ENCODE assay signal across 27 mouse cellular contexts in the genomic region with DNA sequence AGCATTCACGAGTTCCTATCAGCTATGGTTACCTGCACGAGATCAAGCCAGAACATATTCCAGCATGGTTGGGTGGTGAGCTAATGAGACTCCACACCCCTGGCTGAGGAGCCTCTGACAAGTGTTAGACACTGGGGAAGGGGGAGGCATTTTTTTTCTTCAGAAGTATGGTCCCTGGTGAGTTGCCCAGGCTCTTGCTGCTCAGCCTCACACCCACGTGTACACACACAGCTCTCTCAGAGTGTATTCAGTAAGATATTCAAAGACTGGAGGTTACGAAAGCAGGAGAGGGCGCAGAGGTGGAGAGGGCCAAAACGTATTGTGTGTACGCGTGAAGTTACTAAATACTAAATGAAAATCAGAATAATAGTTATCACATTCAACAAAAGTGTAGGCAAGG. TPM values are rescaled to one million over a fixed set of nuclear protein-coding genes. Genes with fewer than 3 reads are reported as not detected.
A peak's percentile ranks its signal among the peaks of the same experiment; 100 is the strongest.
DNase-seq lines count a peak whose midpoint lies in the region; ATAC-seq and TF ChIP-seq lines count a peak whose summit lies in the region.
"Had no signal": no experiment of that assay in that cellular context is flagged by ENCODE, and none has a peak within 500 bp of the region (broad histone marks: within the 10 kb centered on the region; RNA-seq: fewer than 3 reads in every experiment).

No protein-coding gene starts in this region.

- peaks cover 6% of the 10 kb centered on the region; the same call in 1 of the 2 replicates for H3K79me2 ChIP-seq in heart, adult 2 months (replicated peaks; ENCODE audit: control insufficient read depth, insufficient read depth, low read length)

- H3K27ac ChIP-seq in heart, adult 2 months, result peak overlapping the region; percentile 84
- H3K27ac ChIP-seq in intestine, postnatal 0 days (ENCODE audit: low read depth, low read length), result peak overlapping the region; percentile 84
- no peak overlapping the region for H3K27ac ChIP-seq in intestine, embryonic 16.5 days (ENCODE audit: low read length)
- H3K27ac ChIP-seq in lung, embryonic 16.5 days (ENCODE audit: low read length), result no peak overlapping the region
- no peak overlapping the region for H3K27ac ChIP-seq in cerebellum, adult 2 months (ENCODE audit: insufficient read depth, low read length)
- H3K27ac ChIP-seq: embryonic facial prominence, embryonic 12.5 days; hindbrain, embryonic 10.5 days; intestine, embryonic 15.5 days; limb, embryonic 12.5 days; stomach, embryonic 15.5 days had no signal

- WGBS in heart, adult 2 months, result 69% methylated on average over 8 of the region's 8 CpGs
- 66% methylated on average over 8 of the region's 8 CpGs for WGBS in intestine, postnatal 0 days
- 86% methylated on average over 8 of the region's 8 CpGs for WGBS in intestine, embryonic 16.5 days
- WGBS in lung, embryonic 16.5 days, result 72% methylated on average over 8 of the region's 8 CpGs
- WGBS in cerebellum, adult 2 months, result 89% methylated on average over 8 of the region's 8 CpGs

- H3K4me3 ChIP-seq in heart, adult 2 months, result no peak overlapping the region
- H3K4me3 ChIP-seq in intestine, postnatal 0 days (ENCODE audit: low read depth, low read length), result no peak overlapping the region
- H3K4me3 ChIP-seq in intestine, embryonic 16.5 days (ENCODE audit: low read length), result no peak overlapping the region
- H3K4me3 ChIP-seq in lung, embryonic 16.5 days (ENCODE audit: low read length), result no peak overlapping the region
- H3K4me3 ChIP-seq in cerebellum, adult 2 months (replicated peaks; ENCODE audit: insufficient read depth, low read depth, low read length), result no peak overlapping the region
- H3K4me3 ChIP-seq: embryonic facial prominence, embryonic 12.5 days; hindbrain, embryonic 10.5 days; intestine, embryonic 15.5 days; limb, embryonic 12.5 days; liver, embryonic 15.5 days; stomach, embryonic 15.5 days had no signal

- H3K4me1 ChIP-seq in heart, adult 2 months (ENCODE audit: control insufficient read depth, insufficient read depth, low read length), result peaks cover 8% of the 10 kb centered on the region
- H3K4me1 ChIP-seq in intestine, postnatal 0 days (replicated peaks; ENCODE audit: control insufficient read depth, insufficient read depth, low read length), result no peaks in the 10 kb centered on the region
- H3K4me1 ChIP-seq in intestine, embryonic 16.5 days (ENCODE audit: control insufficient read depth, insufficient read depth, low read length), result peaks cover 8% of the 10 kb centered on the region; the same call in 1 of the 2 replicates
- peaks cover 28% of the 10 kb centered on the region for H3K4me1 ChIP-seq in lung, embryonic 16.5 days (replicated peaks; ENCODE audit: control insufficient read depth, insufficient read depth, low read length)
- no peaks in the 10 kb centered on the region for H3K4me1 ChIP-seq in cerebellum, adult 2 months (ENCODE audit: control insufficient read depth, insufficient read depth, low read length)

- no peak for ATAC-seq in intestine, postnatal 0 days
- ATAC-seq in intestine, embryonic 16.5 days, result no peak
- peak; percentile 57; the same call in 1 of the 2 replicates for ATAC-seq in lung, embryonic 16.5 days (ENCODE audit: low read depth)
- ATAC-seq: forebrain, postnatal 0 days; hindbrain, embryonic 16.5 days; intestine, embryonic 15.5 days had no signal

- H3K36me3 ChIP-seq in heart, adult 2 months (ENCODE audit: control insufficient read depth, insufficient read depth, low read length), result peaks cover 30% of the 10 kb centered on the region
- H3K36me3 ChIP-seq in intestine, postnatal 0 days (ENCODE audit: control insufficient read depth, insufficient read depth), result peaks cover 24% of the 10 kb centered on the region; the same call in 1 of the 2 replicates
- H3K36me3 ChIP-seq in intestine, embryonic 16.5 days (ENCODE audit: control insufficient read depth, insufficient read depth, low read length), result peaks cover 14% of the 10 kb centered on the region
- peaks cover 17% of the 10 kb centered on the region for H3K36me3 ChIP-seq in lung, embryonic 16.5 days (ENCODE audit: control insufficient read depth, insufficient read depth, low read length)

- H3K9me3 ChIP-seq in intestine, postnatal 0 days (ENCODE audit: control insufficient read depth), result no peaks in the 10 kb centered on the region
- H3K9me3 ChIP-seq in intestine, embryonic 16.5 days (ENCODE audit: control insufficient read depth, low read length), result peaks cover 6% of the 10 kb centered on the region; the same call in 1 of the 2 replicates
- no peaks in the 10 kb centered on the region; the same call in 1 of the 2 replicates for H3K9me3 ChIP-seq in lung, embryonic 16.5 days (ENCODE audit: control insufficient read depth, low read length)
- H3K9me3 ChIP-seq: G1E; intestine, embryonic 15.5 days; liver, embryonic 15.5 days; stomach, embryonic 15.5 days had no signal

- H3K27me3 ChIP-seq in heart, adult 2 months (ENCODE audit: control insufficient read depth, insufficient read depth, low read length), result no peaks in the 10 kb centered on the region
- no peaks in the 10 kb centered on the region for H3K27me3 ChIP-seq in intestine, postnatal 0 days (replicated peaks; ENCODE audit: control insufficient read depth, insufficient read depth, low read length)
- no peaks in the 10 kb centered on the region for H3K27me3 ChIP-seq in intestine, embryonic 16.5 days (replicated peaks; ENCODE audit: control insufficient read depth, insufficient read depth, low read length)
- no peaks in the 10 kb centered on the region for H3K27me3 ChIP-seq in lung, embryonic 16.5 days (ENCODE audit: control insufficient read depth, insufficient read depth, low read depth, low read length)
- no peaks in the 10 kb centered on the region for H3K27me3 ChIP-seq in cerebellum, adult 2 months (ENCODE audit: control insufficient read depth, insufficient read depth, low read length)
- H3K27me3 ChIP-seq: CH12.LX; embryonic facial prominence, embryonic 12.5 days; intestine, embryonic 15.5 days; limb, embryonic 12.5 days; liver, embryonic 15.5 days; stomach, embryonic 15.5 days had no signal

- TF ChIP-seq EP300 in heart, adult 2 months (IDR thresholded peaks at IDR 0.05; ENCODE audit: insufficient read depth, low read depth, low read length), result no peak

- no peak for TF ChIP-seq CTCF in heart, adult 2 months (IDR thresholded peaks at IDR 0.05)
- no peak for TF ChIP-seq CTCF in intestine, postnatal 0 days (IDR thresholded peaks at IDR 0.05; ENCODE audit: low read depth)
- TF ChIP-seq CTCF in cerebellum, adult 2 months (IDR thresholded peaks at IDR 0.05; ENCODE audit: borderline replicate concordance, insufficient read depth, low read depth, low read length), result no peak

- H3K9ac ChIP-seq in heart, adult 2 months (ENCODE audit: low read depth, low read length), result no peak overlapping the region
- no peak overlapping the region for H3K9ac ChIP-seq in intestine, postnatal 0 days (ENCODE audit: low read depth, low read length)
- H3K9ac ChIP-seq in intestine, embryonic 16.5 days (ENCODE audit: low read depth, low read length), result no peak overlapping the region
- H3K9ac ChIP-seq in lung, embryonic 16.5 days (ENCODE audit: low read length), result no peak overlapping the region
- H3K9ac ChIP-seq: embryonic facial prominence, embryonic 12.5 days; forebrain, postnatal 0 days; intestine, embryonic 15.5 days; limb, embryonic 12.5 days; liver, embryonic 15.5 days; stomach, embryonic 15.5 days had no signal

- DNase-seq in heart, adult 2 months, result no peak
- DNase-seq in heart, adult 9 months (ENCODE audit: low spot score in 2 of 2), result no peak
- peak; percentile 54 for DNase-seq in lung, postnatal 25 days (ENCODE audit: low spot score)
- DNase-seq in layer of hippocampus, adult 9-10 months (ENCODE audit: low spot score), result no peak
- DNase-seq in cerebellum, adult 2 months, result no peak
- DNase-seq: adrenal gland, adult 8-10 months; cerebellum, adult 18-20 months; cerebellum, postnatal 25 days; forebrain, postnatal 0 days; kidney, postnatal 25 days; right cerebral cortex, adult 18-20 months; right cerebral cortex, postnatal 4 days; thymus, adult 18-20 months; thymus, postnatal 4 days had no signal

- TF ChIP-seq POLR2A in heart, adult 2 months (IDR thresholded peaks at IDR 0.05; ENCODE audit: insufficient read depth, low read depth, low read length), result no peak
- no peak for TF ChIP-seq POLR2A in cerebellum, adult 2 months (IDR thresholded peaks at IDR 0.05; ENCODE audit: borderline replicate concordance, insufficient read depth, low read length)

- no peak overlapping the region for H3K4me2 ChIP-seq in intestine, postnatal 0 days (replicated peaks; ENCODE audit: low read depth)
- H3K4me2 ChIP-seq in intestine, embryonic 16.5 days (ENCODE audit: low read depth, low read length), result no peak overlapping the region
- H3K4me2 ChIP-seq in lung, embryonic 16.5 days (ENCODE audit: low read depth, low read length), result no peak overlapping the region
- H3K4me2 ChIP-seq: embryonic facial prominence, embryonic 12.5 days; intestine, embryonic 15.5 days; limb, embryonic 12.5 days; liver, embryonic 15.5 days; midbrain, embryonic 11.5 days; stomach, embryonic 15.5 days had no signal

- intact Hi-C loops in heart, adult 2 months (cut with DNase I), result loop anchor here (2.0 kb wide), 1 partner anchor 15 kb away; no protein-coding TSS in a partner anchor

RNA-seq across cellular contexts. Expression of a gene that starts 6.4 kb away (rescaled TPM):
- 100 to 1,000 TPM; 648 to 774 TPM for total RNA-seq in heart, adult 2 months (2021)
- polyA plus RNA-seq in heart, adult 2 months (2012; rRNA removed), result 619 and 842 TPM in 2 replicates
- 581 and 642 TPM in 2 replicates for polyA plus RNA-seq in intestine, postnatal 0 days (2015; fragmentation: Nextera tagmentation; extraction: Ambion mirVana)
- 369 and 438 TPM in 2 replicates for polyA plus RNA-seq in intestine, embryonic 16.5 days (2015; fragmentation: Nextera tagmentation; extraction: Ambion mirVana)
- 121 and 123 TPM in 2 replicates for polyA plus RNA-seq in lung, embryonic 16.5 days (2015; fragmentation: Nextera tagmentation; extraction: Ambion mirVana)
- 39.6 and 40.5 TPM in 2 replicates for polyA plus RNA-seq in cerebellum, adult 2 months (2012; rRNA removed)

RNA-seq across cellular contexts. Expression of a gene that starts 37.5 kb away (rescaled TPM):
- total RNA-seq in heart, adult 2 months (2021), result 10 to 100 TPM; 32.8 to 40.9 TPM
- polyA plus RNA-seq in heart, adult 2 months (2012; rRNA removed), result 13.0 and 15.0 TPM in 2 replicates
- polyA plus RNA-seq in intestine, postnatal 0 days (2015; fragmentation: Nextera tagmentation; extraction: Ambion mirVana), result 17.1 and 24.2 TPM in 2 replicates
- polyA plus RNA-seq in intestine, embryonic 16.5 days (2015; fragmentation: Nextera tagmentation; extraction: Ambion mirVana), result 9.7 and 11.4 TPM in 2 replicates
- polyA plus RNA-seq in lung, embryonic 16.5 days (2015; fragmentation: Nextera tagmentation; extraction: Ambion mirVana), result 1.6 and 2.7 TPM in 2 replicates
- 13.1 and 13.8 TPM in 2 replicates for polyA plus RNA-seq in cerebellum, adult 2 months (2012; rRNA removed)
- polyA plus RNA-seq: G1E had no signal

Comparison
In these comparisons a context has a peak if more than half of its experiments do, and no peak if none do; other contexts are left out.
1. H3K27ac ChIP-seq: peak in heart, adult 2 months (single experiment) and intestine, postnatal 0 days (single experiment); none in intestine, embryonic 16.5 days (single experiment), lung, embryonic 16.5 days (single experiment) and cerebellum, adult 2 months (single experiment).